Mouse (Mus musculus): ENCODE measurements around the gene Ndufb2.

Gene Ndufb2

GRCm38 (mm10) chr6:39580558-39580957 lies 11.8 kb upstream of the Ndufb2 start:
- DNase-seq (ENCODE audit: low spot score in 2 of 2): no peak

DNA sequence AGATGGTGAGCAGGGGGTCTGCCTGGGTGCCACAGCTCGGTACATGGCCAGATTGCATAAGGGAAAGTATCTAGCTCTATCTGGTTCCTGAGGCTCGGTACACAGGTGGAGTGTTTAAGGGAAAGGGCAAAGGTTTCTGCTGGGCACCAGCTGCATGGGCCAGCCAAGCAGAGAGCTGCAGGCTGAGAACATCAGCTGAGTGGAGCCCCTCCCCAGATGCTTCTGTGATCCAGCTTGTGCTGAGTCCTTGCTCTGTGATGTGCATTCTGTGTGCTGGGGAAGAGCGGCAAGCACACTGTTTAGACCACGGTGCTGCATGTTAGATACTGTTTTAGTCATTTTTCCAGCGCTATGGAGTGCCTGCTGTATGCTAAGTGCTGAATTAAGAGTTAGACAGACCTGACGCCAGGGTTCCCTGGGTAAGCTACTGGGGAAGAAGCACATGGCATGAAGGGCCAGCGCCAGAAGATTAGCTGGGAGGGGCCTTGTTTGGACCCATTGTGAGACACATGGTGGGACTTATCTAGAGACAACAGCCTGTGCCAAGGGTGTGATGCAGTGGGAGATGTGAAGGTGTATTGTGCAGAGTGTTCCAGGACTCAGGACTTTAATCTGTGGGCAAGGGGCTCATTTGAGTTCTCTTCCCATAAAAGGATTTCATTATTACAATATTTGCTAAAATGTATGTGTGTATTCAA lies 11.1 kb upstream of the Ndufb2 start:
- no peak for DNase-seq (ENCODE audit: low spot score in 2 of 2)

GRCm38 (mm10) chr6:39585517-39585916 lies 6.9 kb upstream of the Ndufb2 start, which contains the start of gene Gm42420:
Gene Gm42420 (plus strand): TSS chr6:39585753.
- DNase-seq (ENCODE audit: low spot score in 2 of 2): no peak

DNA sequence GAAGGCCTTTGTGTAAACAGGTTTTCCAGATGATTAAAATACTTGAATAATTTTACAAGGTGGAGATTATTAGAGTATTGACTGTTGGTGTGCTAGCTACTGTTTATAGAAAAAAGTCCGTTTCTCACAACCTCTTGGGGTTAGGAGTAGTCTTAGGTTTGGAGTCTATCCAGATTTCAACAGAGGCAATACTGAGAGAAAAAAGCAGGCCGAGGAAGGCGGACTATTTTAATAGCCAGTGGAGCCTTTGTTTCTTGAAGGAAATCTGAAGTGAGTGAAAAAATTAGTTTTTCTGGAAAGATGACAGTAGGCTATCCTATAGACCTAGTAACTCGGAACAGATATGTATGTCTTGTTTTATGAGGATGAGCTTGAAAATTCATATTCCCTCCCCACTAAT lies 893 bp upstream of the Ndufb2 start:
- DNase-seq (ENCODE audit: low spot score in 2 of 2): no peak

- no peak for DNase-seq (ENCODE audit: low spot score in 2 of 2)
These were observed 8.5 kb downstream of the Ndufb2 start for GRCm38 (mm10) chr6:39600851-39601250.

DNA sequence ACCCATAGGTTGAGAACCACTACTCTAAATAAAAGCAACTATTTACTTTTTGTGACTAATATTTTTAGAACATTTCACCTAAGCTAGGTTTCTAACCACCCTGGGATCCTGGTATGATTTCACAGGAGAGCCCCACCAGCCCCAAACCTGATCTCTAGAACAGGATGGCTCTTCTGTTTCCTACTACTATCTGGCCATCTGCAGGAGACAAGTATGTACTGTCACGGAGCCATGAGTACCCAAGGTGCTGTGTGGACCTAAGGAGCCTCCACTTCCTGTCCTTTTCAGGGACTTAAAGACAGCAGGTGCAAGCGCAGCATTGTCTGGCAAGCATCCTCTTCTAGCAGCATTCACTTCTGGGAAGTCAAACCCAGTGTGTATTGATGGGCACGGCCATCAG lies 9.5 kb downstream of the Ndufb2 start:
- DNase-seq (ENCODE audit: low spot score in 2 of 2): no peak

- DNase-seq (ENCODE audit: low spot score in 2 of 2): peak in 1 of 2 experiments; percentile 44
These were observed 12.2 kb downstream of the Ndufb2 start for GRCm38 (mm10) chr6:39604565-39604964.

DNA sequence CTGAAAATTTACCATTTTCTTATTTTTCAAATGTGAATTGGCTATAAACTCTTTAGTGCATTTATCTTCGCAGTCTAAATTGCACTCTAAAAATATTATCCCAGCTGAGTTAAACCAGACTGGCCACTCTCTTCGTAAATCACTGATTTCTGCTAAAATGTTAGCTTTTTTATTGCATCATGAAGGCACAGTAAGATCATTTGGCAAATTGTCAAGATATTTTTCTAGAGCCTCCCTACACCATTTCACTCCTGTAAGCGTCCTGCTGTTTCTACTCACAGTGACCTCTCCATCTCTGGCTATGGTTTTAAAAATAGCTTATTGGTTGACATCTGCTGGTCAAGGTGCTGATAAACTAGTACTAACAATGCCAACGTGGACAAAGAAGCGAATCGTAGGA lies 13.7 kb downstream of the Ndufb2 start:
- DNase-seq (ENCODE audit: low spot score in 2 of 2): no peak

- no peak for DNase-seq (ENCODE audit: low spot score in 2 of 2)
These were observed 14.5 kb downstream of the Ndufb2 start for GRCm38 (mm10) chr6:39606862-39607261.

DNA sequence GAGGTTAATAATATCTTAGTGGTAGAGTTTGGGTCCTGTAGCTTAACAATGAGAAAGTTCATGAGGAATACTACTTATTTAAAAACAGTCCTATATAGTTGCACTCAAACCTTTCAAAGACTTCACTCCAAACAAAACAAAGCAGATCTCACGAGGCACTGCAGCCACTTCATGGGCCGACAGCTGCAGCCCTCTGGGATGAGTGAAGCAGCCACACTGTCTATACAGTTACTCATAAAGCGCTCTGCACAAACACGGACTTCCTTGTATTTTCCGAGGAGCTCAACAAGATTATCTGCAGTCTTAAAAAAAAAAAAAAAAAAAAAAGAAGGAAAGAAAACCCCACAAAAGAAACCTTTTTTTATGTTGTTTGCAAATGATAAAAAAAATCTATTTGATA lies 15.0 kb downstream of the Ndufb2 start:
- no peak for DNase-seq (ENCODE audit: low spot score in 2 of 2)

GRCm38 (mm10) chr6:39610207-39610606 lies 17.8 kb downstream of the Ndufb2 start:
- no peak for DNase-seq (ENCODE audit: low spot score in 2 of 2)

GRCm38 (mm10) chr6:39611296-39611695 lies 18.9 kb downstream of the Ndufb2 start:
- no peak for DNase-seq (ENCODE audit: low spot score in 2 of 2)
